ENCODE assay signal across 8 mouse cellular contexts in genomic region chr12:24831153-24831963, GRCm38 (mm10). TPM values are rescaled to one million over a fixed set of nuclear protein-coding genes. Genes with fewer than 3 reads are reported as not detected.
A peak's percentile ranks its signal among the peaks of the same experiment; 100 is the strongest.
DNase-seq lines count a peak whose midpoint lies in the region; ATAC-seq and TF ChIP-seq lines count a peak whose summit lies in the region.

No protein-coding gene starts in this region.

- intact Hi-C loops in left cerebral cortex, postnatal 10 days (cut with DNase I) = loop anchor here (5.0 kb wide), 2 partner anchors 116 to 119 kb away; no protein-coding TSS in a partner anchor

- peak; percentile 59; the same call in 1 of the 2 replicates for TF ChIP-seq POLR2A in cortical plate, adult 2 months (IDR thresholded peaks at IDR 0.05; ENCODE audit: extremely low read depth, insufficient read depth, low read length)

- H3K4me3 ChIP-seq in cortical plate, adult 2 months (ENCODE audit: insufficient read depth, low read length) = peak overlapping the region; percentile 85

- peak; percentile 79 for ATAC-seq in megakaryocyte progenitor cell, adult 5-6 weeks (replicated peaks; ENCODE audit: poor library complexity)

- no peak for TF ChIP-seq CTCF in cortical plate, adult 2 months (IDR thresholded peaks at IDR 0.05; ENCODE audit: extremely low read depth, insufficient read depth, low read length)

- H3K27ac ChIP-seq in cortical plate, adult 2 months (ENCODE audit: insufficient read depth, low read length) = peak overlapping the region; percentile 91

- peaks cover 6% of the 10 kb centered on the region for H3K4me1 ChIP-seq in cortical plate, adult 2 months (ENCODE audit: control insufficient read depth, insufficient read depth, low read length)

- DNase-seq in adrenal gland, adult 18-20 months (ENCODE audit: low spot score in 2 of 2) = peak; percentile 69 to 71
- peak; percentile 29 to 44 for DNase-seq in gastrocnemius, adult 8-10 months (ENCODE audit: low spot score in 2 of 2)
- DNase-seq in hindlimb bud, embryonic 11.5 days (ENCODE audit: extremely low spot score, low read depth, low spot score) = peak; percentile 83
- peak; percentile 93 to 95 for DNase-seq in left cerebral cortex, postnatal 10 days (ENCODE audit: extremely low spot score in 1 of 2, low spot score in 2 of 2)
- peak; percentile 94 for DNase-seq in right cerebral cortex, postnatal 4 days
- DNase-seq in yolk sac, embryonic 10.5 days (ENCODE audit: low spot score) = peak; percentile 95

RNA-seq across cellular contexts. Expression of gene Mboat2, which starts 0.7 kb away (rescaled TPM):
- 10 to 100 TPM; 16.9 to 22.8 TPM for total RNA-seq in adrenal gland, adult 18-20 months (2021)
- 27.9 and 28.8 TPM in 2 replicates for polyA plus RNA-seq in cortical plate, adult 2 months (2012; rRNA removed)
- 1 to 10 TPM in 2 of 4 experiments, under 1 TPM in 2; 0.73 to 1.4 (median 1.2) TPM for total RNA-seq in gastrocnemius, adult 8-10 months (2022)
- total RNA-seq in left cerebral cortex, postnatal 10 days (2021) = 10 to 100 TPM; 59.9 to 64.3 TPM
- total RNA-seq in megakaryocyte progenitor cell, adult 5-6 weeks (2015) = 2.7 TPM in 2 replicates
- 1.8 and 7.7 TPM in 2 replicates for total RNA-seq in megakaryocyte progenitor cell, adult 5-6 weeks (2017)

Comparison
In these comparisons a context has a peak if more than half of its experiments do, and no peak if none do; other contexts are left out.
1. Peak in every context shown above with its lines: DNase-seq, ATAC-seq, H3K4me3 ChIP-seq and H3K27ac ChIP-seq.
2. DNase-seq: peak in every context shown above with its lines; median percentile 95 in yolk sac, embryonic 10.5 days; 94 in left cerebral cortex, postnatal 10 days; 94 in right cerebral cortex, postnatal 4 days; 83 in hindlimb bud, embryonic 11.5 days; 70 in adrenal gland, adult 18-20 months; 36 in gastrocnemius, adult 8-10 months.